Mouse (Mus musculus): ENCODE data around the gene Agmo. TPM values are rescaled to one million over a fixed set of nuclear protein-coding genes. Genes with fewer than 3 reads are reported as not detected.

The Agmo gene
- polyA plus RNA-seq, 1 experiment, result not detected

GRCm38 (mm10) chr12:37345696-37346095, 104.3 kb downstream of the Agmo start:
- H3K27me3 ChIP-seq (ENCODE audit: control insufficient read depth, insufficient read depth, low read length, poor library complexity, severe bottlenecking), result no peaks in the 10 kb centered on the region
- no peaks in the 10 kb centered on the region for H3K9me3 ChIP-seq (replicated peaks; ENCODE audit: control insufficient read depth, insufficient read depth, low read length, poor library complexity, severe bottlenecking)
- H3K36me3 ChIP-seq (ENCODE audit: control insufficient read depth, insufficient read depth, low read length, poor library complexity, severe bottlenecking), result no peaks in the 10 kb centered on the region
- H3K9ac ChIP-seq (ENCODE audit: low read depth, poor library complexity, severe bottlenecking), result no peak overlapping the region
- H3K4me1 ChIP-seq (ENCODE audit: control insufficient read depth, insufficient read depth, low read length), result no peaks in the 10 kb centered on the region
- H3K27ac ChIP-seq (ENCODE audit: insufficient read depth, low read length), result no peak overlapping the region
- no peak overlapping the region for H3K4me3 ChIP-seq (ENCODE audit: low read depth, low read length)
- TF ChIP-seq POLR2A (IDR thresholded peaks at IDR 0.05; ENCODE audit: insufficient read depth, low read length), result no peak
- TF ChIP-seq CTCF (IDR thresholded peaks at IDR 0.05; ENCODE audit: low read depth, low read length), result no peak
- no peak for TF ChIP-seq EP300 (IDR thresholded peaks at IDR 0.05; ENCODE audit: insufficient read depth, low read depth, low read length)

- no peak overlapping the region for H3K4me3 ChIP-seq (ENCODE audit: low read depth, low read length)
- H3K27me3 ChIP-seq (ENCODE audit: control insufficient read depth, insufficient read depth, low read length, poor library complexity, severe bottlenecking), result no peaks in the 10 kb centered on the region
- H3K4me1 ChIP-seq (ENCODE audit: control insufficient read depth, insufficient read depth, low read length), result no peaks in the 10 kb centered on the region
- no peak overlapping the region for H3K27ac ChIP-seq (ENCODE audit: insufficient read depth, low read length)
- TF ChIP-seq CTCF (IDR thresholded peaks at IDR 0.05; ENCODE audit: low read depth, low read length), result no peak
- no peak for TF ChIP-seq EP300 (IDR thresholded peaks at IDR 0.05; ENCODE audit: insufficient read depth, low read depth, low read length)
- TF ChIP-seq POLR2A (IDR thresholded peaks at IDR 0.05; ENCODE audit: insufficient read depth, low read length), result no peak
- no peak overlapping the region for H3K9ac ChIP-seq (ENCODE audit: low read depth, poor library complexity, severe bottlenecking)
- no peaks in the 10 kb centered on the region for H3K9me3 ChIP-seq (replicated peaks; ENCODE audit: control insufficient read depth, insufficient read depth, low read length, poor library complexity, severe bottlenecking)
- no peaks in the 10 kb centered on the region for H3K36me3 ChIP-seq (ENCODE audit: control insufficient read depth, insufficient read depth, low read length, poor library complexity, severe bottlenecking)
These were observed 150.9 kb downstream of the Agmo start for GRCm38 (mm10) chr12:37392316-37392715.

GRCm38 (mm10) chr12:37402541-37402940, 161.1 kb downstream of the Agmo start:
- H3K4me3 ChIP-seq (ENCODE audit: low read depth, low read length), result no peak overlapping the region
- no peak overlapping the region for H3K27ac ChIP-seq (ENCODE audit: insufficient read depth, low read length)
- H3K4me1 ChIP-seq (ENCODE audit: control insufficient read depth, insufficient read depth, low read length), result no peaks in the 10 kb centered on the region
- no peaks in the 10 kb centered on the region for H3K27me3 ChIP-seq (ENCODE audit: control insufficient read depth, insufficient read depth, low read length, poor library complexity, severe bottlenecking)
- no peak for TF ChIP-seq POLR2A (IDR thresholded peaks at IDR 0.05; ENCODE audit: insufficient read depth, low read length)
- no peak for TF ChIP-seq CTCF (IDR thresholded peaks at IDR 0.05; ENCODE audit: low read depth, low read length)
- no peak for TF ChIP-seq EP300 (IDR thresholded peaks at IDR 0.05; ENCODE audit: insufficient read depth, low read depth, low read length)
- H3K9ac ChIP-seq (ENCODE audit: low read depth, poor library complexity, severe bottlenecking), result no peak overlapping the region
- H3K9me3 ChIP-seq (replicated peaks; ENCODE audit: control insufficient read depth, insufficient read depth, low read length, poor library complexity, severe bottlenecking), result no peaks in the 10 kb centered on the region
- no peaks in the 10 kb centered on the region for H3K36me3 ChIP-seq (ENCODE audit: control insufficient read depth, insufficient read depth, low read length, poor library complexity, severe bottlenecking)

DNA sequence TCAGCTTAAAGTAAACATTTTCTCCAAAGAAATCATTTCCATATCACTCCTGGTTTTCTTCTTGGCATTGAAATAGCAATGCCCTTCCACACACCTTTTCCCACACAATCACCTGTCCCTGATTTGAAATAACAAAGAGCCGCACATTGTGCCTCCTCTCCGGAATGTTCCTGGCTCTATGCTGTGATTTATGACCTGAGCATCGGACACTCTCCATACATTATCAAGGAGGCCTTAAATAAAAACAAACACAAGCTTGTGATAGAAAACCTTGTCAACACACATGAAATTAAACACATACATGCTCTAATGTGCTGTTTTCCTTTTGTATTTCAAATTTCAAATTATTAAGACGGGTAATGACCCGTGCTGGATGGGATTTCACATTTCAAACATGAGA, 184.9 kb downstream of the Agmo start:
- H3K4me1 ChIP-seq (ENCODE audit: control insufficient read depth, insufficient read depth, low read length), result no peaks in the 10 kb centered on the region
- H3K27me3 ChIP-seq (ENCODE audit: control insufficient read depth, insufficient read depth, low read length, poor library complexity, severe bottlenecking), result no peaks in the 10 kb centered on the region
- H3K36me3 ChIP-seq (ENCODE audit: control insufficient read depth, insufficient read depth, low read length, poor library complexity, severe bottlenecking), result no peaks in the 10 kb centered on the region
- H3K27ac ChIP-seq (ENCODE audit: insufficient read depth, low read length), result no peak overlapping the region
- H3K4me3 ChIP-seq (ENCODE audit: low read depth, low read length), result no peak overlapping the region
- H3K9me3 ChIP-seq (replicated peaks; ENCODE audit: control insufficient read depth, insufficient read depth, low read length, poor library complexity, severe bottlenecking), result no peaks in the 10 kb centered on the region
- no peak for TF ChIP-seq EP300 (IDR thresholded peaks at IDR 0.05; ENCODE audit: insufficient read depth, low read depth, low read length)
- TF ChIP-seq CTCF (IDR thresholded peaks at IDR 0.05; ENCODE audit: low read depth, low read length), result no peak
- no peak for TF ChIP-seq POLR2A (IDR thresholded peaks at IDR 0.05; ENCODE audit: insufficient read depth, low read length)
- H3K9ac ChIP-seq (ENCODE audit: low read depth, poor library complexity, severe bottlenecking), result no peak overlapping the region

DNA sequence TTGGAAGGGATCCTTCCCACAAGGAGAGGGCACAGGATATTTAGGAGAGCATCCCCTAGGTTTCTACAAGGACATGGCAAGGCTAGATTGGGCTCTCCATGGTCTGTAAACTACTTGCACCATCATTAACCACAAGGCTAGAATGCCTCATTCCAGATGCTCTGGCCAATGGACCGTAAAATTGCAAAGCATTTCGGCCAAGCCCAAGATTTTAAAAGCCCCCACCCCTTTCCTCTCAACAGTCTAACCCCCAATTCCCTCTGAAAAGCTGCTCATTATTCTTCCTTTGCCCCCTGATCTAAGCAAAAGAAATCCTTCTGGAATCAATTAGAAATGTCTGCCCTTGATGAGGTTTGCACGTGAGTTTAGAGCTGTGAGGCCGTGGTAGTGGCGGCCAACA, 185.3 kb downstream of the Agmo start:
- Histone ChIP-seq H3K36me3 (ENCODE audit: control insufficient read depth, insufficient read depth, low read length, poor library complexity, severe bottlenecking) (no peaks in the 10 kb centered on the region), H3K27ac (ENCODE audit: insufficient read depth, low read length) (no peak overlapping the region), H3K9ac (ENCODE audit: low read depth, poor library complexity, severe bottlenecking) (no peak overlapping the region), H3K27me3 (ENCODE audit: control insufficient read depth, insufficient read depth, low read length, poor library complexity, severe bottlenecking) (no peaks in the 10 kb centered on the region), H3K9me3 (replicated peaks; ENCODE audit: control insufficient read depth, insufficient read depth, low read length, poor library complexity, severe bottlenecking) (no peaks in the 10 kb centered on the region), H3K4me3 (ENCODE audit: low read depth, low read length) (no peak overlapping the region), H3K4me1 (ENCODE audit: control insufficient read depth, insufficient read depth, low read length) (no peaks in the 10 kb centered on the region)
- TF ChIP-seq EP300 (IDR thresholded peaks at IDR 0.05; ENCODE audit: insufficient read depth, low read depth, low read length) (no peak), POLR2A (IDR thresholded peaks at IDR 0.05; ENCODE audit: insufficient read depth, low read length) (no peak), CTCF (IDR thresholded peaks at IDR 0.05; ENCODE audit: low read depth, low read length) (no peak)

- TF ChIP-seq EP300 (IDR thresholded peaks at IDR 0.05; ENCODE audit: insufficient read depth, low read depth, low read length) (no peak), POLR2A (IDR thresholded peaks at IDR 0.05; ENCODE audit: insufficient read depth, low read length) (no peak)
- no peak overlapping the region for H3K27ac ChIP-seq (ENCODE audit: insufficient read depth, low read length)
- no peaks in the 10 kb centered on the region for H3K4me1 ChIP-seq (ENCODE audit: control insufficient read depth, insufficient read depth, low read length)
- no peaks in the 10 kb centered on the region for H3K9me3 ChIP-seq (replicated peaks; ENCODE audit: control insufficient read depth, insufficient read depth, low read length, poor library complexity, severe bottlenecking)
- H3K4me3 ChIP-seq (ENCODE audit: low read depth, low read length), result no peak overlapping the region
- H3K36me3 ChIP-seq (ENCODE audit: control insufficient read depth, insufficient read depth, low read length, poor library complexity, severe bottlenecking), result no peaks in the 10 kb centered on the region
- H3K27me3 ChIP-seq (ENCODE audit: control insufficient read depth, insufficient read depth, low read length, poor library complexity, severe bottlenecking), result no peaks in the 10 kb centered on the region
- H3K9ac ChIP-seq (ENCODE audit: low read depth, poor library complexity, severe bottlenecking), result no peak overlapping the region
These were observed 193.0 kb downstream of the Agmo start for GRCm38 (mm10) chr12:37434466-37434865.

All from ES-Bruce4 (cell line).